Mouse (Mus musculus) embryonic facial prominence, embryonic 11.5 days (tissue): ENCODE data around the gene Slc11a2. TPM values are rescaled to one million over a fixed set of nuclear protein-coding genes. Genes with fewer than 3 reads are reported as not detected.

Experiments used
- ATAC-seq: fragments of 200-750 bp; cut with Nextera tagmentation; replicated peaks from 2 replicates; pipeline ENCODE4 v1.8.0; 2017; ENCODE audit warnings: low read depth; ENCODE audit not compliant: insufficient number of reproducible peaks, low FRiP score, low TSS enrichment
- DNase-seq: peaks from one replicate; pipeline ENCODE4 v3.0.0-alpha.2; 2015; ENCODE audit warnings: low spot score
- H3K27ac ChIP-seq: fragments of 300-500 bp; sonication (generic); replicated peaks from 2 replicates; pipeline ENCODE4 v1.5.1; 2014; ENCODE audit warnings: mild to moderate bottlenecking, low read depth, low read length, control low read depth
- H3K27me3 ChIP-seq: fragments of 300-500 bp; sonication (generic); 2 replicates; pipeline ENCODE4 v1.6.1; 2014; ENCODE audit warnings: mild to moderate bottlenecking, low read length, moderate library complexity, mixed read lengths; ENCODE audit not compliant: control insufficient read depth, insufficient read depth
- H3K36me3 ChIP-seq: fragments of 300-500 bp; sonication (generic); replicated peaks from 2 replicates; pipeline ENCODE4 v1.6.1; 2014; ENCODE audit warnings: low read depth, mild to moderate bottlenecking, low read length, moderate library complexity, mixed read lengths; ENCODE audit not compliant: control insufficient read depth, insufficient read depth
- H3K4me1 ChIP-seq: fragments of 300-500 bp; sonication (generic); 2 replicates; pipeline ENCODE4 v1.6.1; 2014; ENCODE audit warnings: low read length, mixed read lengths; ENCODE audit not compliant: control insufficient read depth, insufficient read depth
- H3K4me2 ChIP-seq: fragments of 300-500 bp; sonication (generic); 2 replicates; pipeline ENCODE4 v1.6.1; 2014; ENCODE audit warnings: low read depth, mild to moderate bottlenecking, control low read depth, low read length, moderate library complexity
- H3K4me3 ChIP-seq: fragments of 300-500 bp; sonication (generic); 2 replicates; pipeline ENCODE4 v1.5.1; 2014; ENCODE audit warnings: low read depth, low read length, control low read depth
- H3K9ac ChIP-seq: fragments of 300-500 bp; sonication (generic); replicated peaks from 2 replicates; pipeline ENCODE4 v1.6.1; 2014; ENCODE audit warnings: mild to moderate bottlenecking, control low read depth, low read length
- H3K9me3 ChIP-seq: fragments of 300-500 bp; sonication (generic); replicated peaks from 2 replicates; pipeline ENCODE4 v1.6.1; 2016; ENCODE audit warnings: mild to moderate bottlenecking, low read length, inconsistent platforms, mixed read lengths; ENCODE audit not compliant: control insufficient read depth
- WGBS: fragments of 180-500 bp; shearing (Covaris S2); extraction: QIAGEN DNeasy Blood & Tissue Kit; methylation state at CpG from one replicate; pipeline ENCODE4 v1.1.7; 2014; 5-methylcytosine and 5-hydroxymethylcytosine counted together
- polyA plus RNA-seq: library from polyadenylated mRNA; unstranded; fragments of >200 nt; fragmentation: Nextera tagmentation; extraction: Ambion mirVana; gene quantifications from 2 replicates; pipeline ENCODE4 v1.2.1, GENCODE M21; 2014

Gene Slc11a2
- polyA plus RNA-seq, 1 experiment from 2014 or later: 18.8 TPM

- Histone ChIP-seq H3K4me3 (no peak overlapping the region), H3K36me3 (peaks cover 5% of the 10 kb centered on the region), H3K9me3 (no peaks in the 10 kb centered on the region), H3K27ac (no peak overlapping the region), H3K9ac (no peak overlapping the region), H3K27me3 (no peaks in the 10 kb centered on the region), H3K4me2 (no peak overlapping the region), H3K4me1 (no peaks in the 10 kb centered on the region; the same call in 1 of the 2 replicates)
- DNase-seq (no peak), ATAC-seq (no peak)
- 88% methylated on average over 11 of the region's 11 CpGs for WGBS
These were observed 31.9 kb downstream of the Slc11a2 start for GRCm38 (mm10) chr15:100393016-100393415.

DNA sequence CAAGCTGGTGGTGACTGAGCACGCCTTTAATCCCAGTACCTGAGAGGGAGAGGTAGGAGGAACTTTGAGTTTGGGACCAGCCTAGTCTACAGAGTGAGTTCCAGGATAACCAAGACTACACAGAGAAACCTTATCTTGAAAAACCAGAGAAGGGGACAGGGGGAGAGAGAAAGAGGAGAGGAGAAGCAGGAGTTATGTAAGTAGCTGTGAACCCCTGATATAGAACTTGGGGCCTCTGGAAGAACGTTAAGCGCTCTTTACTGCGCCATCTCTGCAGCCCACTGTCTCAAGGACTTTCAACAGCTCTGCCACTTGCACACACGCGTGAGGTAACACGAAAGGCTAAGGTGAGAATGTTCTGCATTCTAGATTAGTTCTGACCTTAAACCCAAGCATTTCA, 33.3 kb downstream of the Slc11a2 start:
- Histone ChIP-seq H3K4me2 (no peak overlapping the region), H3K36me3 (peaks cover 2% of the 10 kb centered on the region; the same call in 1 of the 2 replicates), H3K4me3 (no peak overlapping the region), H3K9me3 (no peaks in the 10 kb centered on the region), H3K9ac (no peak overlapping the region), H3K27me3 (no peaks in the 10 kb centered on the region), H3K27ac (no peak overlapping the region), H3K4me1 (no peaks in the 10 kb centered on the region; the same call in 1 of the 2 replicates)
- ATAC-seq: no peak
- DNase-seq: no peak
- 94% methylated on average over 7 of the region's 7 CpGs for WGBS

- H3K4me1 ChIP-seq: no peaks in the 10 kb centered on the region; the same call in 1 of the 2 replicates
- no peaks in the 10 kb centered on the region for H3K9me3 ChIP-seq
- no peak for ATAC-seq
- H3K36me3 ChIP-seq: peaks cover 2% of the 10 kb centered on the region; the same call in 1 of the 2 replicates
- H3K27ac ChIP-seq: no peak overlapping the region
- H3K4me2 ChIP-seq: no peak overlapping the region
- no peak for DNase-seq
- WGBS: 79% methylated on average over 7 of the region's 7 CpGs
- no peak overlapping the region for H3K9ac ChIP-seq
- no peaks in the 10 kb centered on the region for H3K27me3 ChIP-seq
- no peak overlapping the region for H3K4me3 ChIP-seq
These were observed 33.8 kb downstream of the Slc11a2 start for GRCm38 (mm10) chr15:100391066-100391465.

- no peak overlapping the region for H3K9ac ChIP-seq
- H3K4me2 ChIP-seq: no peak overlapping the region
- H3K4me3 ChIP-seq: no peak overlapping the region
- no peaks in the 10 kb centered on the region; the same call in 1 of the 2 replicates for H3K4me1 ChIP-seq
- H3K9me3 ChIP-seq: no peaks in the 10 kb centered on the region
- 60% methylated on average over 9 of the region's 9 CpGs for WGBS
- H3K36me3 ChIP-seq: no peaks in the 10 kb centered on the region
- no peaks in the 10 kb centered on the region for H3K27me3 ChIP-seq
- ATAC-seq (no peak), DNase-seq (no peak)
- no peak overlapping the region for H3K27ac ChIP-seq
These were observed 36.0 kb downstream of the Slc11a2 start for GRCm38 (mm10) chr15:100388886-100389285.

GRCm38 (mm10) chr15:100388224-100388835, 36.5 kb downstream of the Slc11a2 start:
- ATAC-seq (no peak), DNase-seq (no peak)
- Histone ChIP-seq H3K36me3 (no peaks in the 10 kb centered on the region), H3K9ac (no peak overlapping the region), H3K27ac (no peak overlapping the region), H3K27me3 (no peaks in the 10 kb centered on the region), H3K9me3 (no peaks in the 10 kb centered on the region), H3K4me2 (no peak overlapping the region), H3K4me3 (no peak overlapping the region), H3K4me1 (no peaks in the 10 kb centered on the region; the same call in 1 of the 2 replicates)
- 90% methylated on average over 16 of the region's 16 CpGs for WGBS

DNA sequence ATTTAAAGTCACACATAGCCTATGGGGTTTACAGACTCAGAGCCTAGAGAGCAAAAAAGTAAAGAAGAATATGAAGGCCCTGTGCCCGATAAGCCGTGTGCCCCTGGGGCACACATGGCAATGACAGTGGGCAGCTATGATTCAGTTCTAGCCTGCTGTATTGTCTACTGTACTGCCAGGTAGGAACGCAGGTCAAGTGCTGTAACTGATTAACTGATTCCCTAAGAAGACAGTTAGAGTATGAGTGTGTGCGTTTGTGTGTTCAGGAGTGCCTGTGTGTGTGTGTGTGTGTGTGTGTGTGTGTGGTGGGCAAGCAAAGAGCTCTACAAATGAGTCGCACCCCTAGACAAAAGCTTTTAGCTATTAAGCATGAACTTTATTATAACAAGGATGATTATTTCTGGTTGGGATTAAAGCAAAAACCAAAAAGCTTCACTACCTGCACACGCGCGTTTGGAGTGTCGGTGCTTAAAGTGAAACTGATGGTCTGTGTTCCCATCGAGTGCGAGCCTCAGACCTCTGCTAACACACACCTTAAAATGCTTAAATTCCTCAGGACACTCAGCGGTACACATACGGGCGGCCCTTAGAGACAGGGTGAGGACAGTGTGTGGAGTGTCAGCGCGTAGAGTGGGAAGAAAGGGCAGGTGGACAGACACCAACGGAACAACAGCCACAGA, 37.2 kb downstream of the Slc11a2 start:
- WGBS: 96% methylated on average over 17 of the region's 17 CpGs
- ATAC-seq: no peak
- Histone ChIP-seq H3K9ac (no peak overlapping the region), H3K9me3 (no peaks in the 10 kb centered on the region), H3K27me3 (no peaks in the 10 kb centered on the region), H3K4me3 (no peak overlapping the region), H3K4me2 (no peak overlapping the region), H3K36me3 (no peaks in the 10 kb centered on the region), H3K27ac (no peak overlapping the region), H3K4me1 (no peaks in the 10 kb centered on the region; the same call in 1 of the 2 replicates)
- DNase-seq: no peak

DNA sequence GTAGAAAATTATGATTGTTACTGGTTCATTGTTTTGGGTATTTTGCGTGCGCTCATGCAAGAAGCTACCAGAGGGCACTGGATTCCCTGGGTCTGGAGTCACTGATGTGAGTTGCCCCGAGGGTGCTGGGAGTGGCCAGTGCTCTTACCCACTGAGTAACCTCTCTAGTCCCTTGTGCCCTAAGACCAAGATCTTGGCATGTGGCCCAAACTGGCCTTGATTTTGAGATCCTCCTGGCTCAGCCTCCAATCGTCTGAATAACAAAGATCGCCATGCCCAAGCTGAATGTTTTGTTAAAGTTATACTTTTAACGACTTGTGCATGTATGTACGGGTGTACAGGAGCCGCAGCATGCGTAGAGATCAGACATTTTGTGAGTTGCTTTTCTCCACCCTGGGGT, 39.2 kb downstream of the Slc11a2 start:
- Histone ChIP-seq H3K4me2 (no peak overlapping the region), H3K27ac (no peak overlapping the region), H3K4me1 (no peaks in the 10 kb centered on the region; the same call in 1 of the 2 replicates), H3K36me3 (no peaks in the 10 kb centered on the region), H3K9me3 (no peaks in the 10 kb centered on the region), H3K9ac (no peak overlapping the region), H3K4me3 (no peak overlapping the region), H3K27me3 (no peaks in the 10 kb centered on the region)
- no peak for ATAC-seq
- no peak for DNase-seq
- 91% methylated on average over 9 of the region's 9 CpGs for WGBS

- no peaks in the 10 kb centered on the region for H3K4me1 ChIP-seq
- no peak overlapping the region for H3K4me3 ChIP-seq
- WGBS: 47% methylated on average over 2 of the region's 2 CpGs
- H3K4me2 ChIP-seq: no peak overlapping the region
- no peak overlapping the region for H3K27ac ChIP-seq
- H3K9ac ChIP-seq: no peak overlapping the region
- ATAC-seq (no peak), DNase-seq (no peak)
- H3K36me3 ChIP-seq: no peaks in the 10 kb centered on the region
- no peaks in the 10 kb centered on the region for H3K9me3 ChIP-seq
- H3K27me3 ChIP-seq: no peaks in the 10 kb centered on the region
These were observed 44.8 kb downstream of the Slc11a2 start for GRCm38 (mm10) chr15:100380104-100380503.
